Mouse (Mus musculus) right cerebral cortex, postnatal 4 days (tissue): ENCODE results near the gene Dnajc3.

ENCODE experiments used
- DNase-seq: peaks from one replicate; pipeline ENCODE4 v3.0.0-alpha.2; 2022

The Dnajc3 gene

GRCm38 (mm10) chr14:118937533-118938492 lies at the start of gene Dnajc3:
Gene Dnajc3, plus strand, starts transcription at chr14:118937976.
- peak; percentile 99 for DNase-seq

DNA sequence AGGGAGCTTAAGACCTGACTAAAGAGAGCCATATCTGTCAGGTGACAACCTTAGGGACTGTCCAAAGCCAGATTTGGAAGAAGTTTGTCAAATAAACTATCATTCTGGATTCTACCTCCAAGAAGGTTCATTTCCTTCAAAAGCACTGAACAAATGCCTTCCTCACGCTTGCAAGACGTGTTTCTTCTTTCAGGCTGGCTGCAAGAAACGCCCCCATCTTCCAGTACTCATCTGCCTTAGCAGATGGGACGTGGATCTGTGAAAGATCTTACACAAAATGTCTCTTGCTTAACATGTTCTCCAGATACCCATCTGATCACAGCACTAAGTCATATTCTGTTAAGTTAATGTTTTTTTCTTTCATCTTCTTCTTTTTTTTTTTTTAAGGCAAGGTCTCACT lies 47.7 kb upstream of the Dnajc3 start:
- no peak for DNase-seq

GRCm38 (mm10) chr14:118895228-118895627 lies 42.5 kb upstream of the Dnajc3 start:
- no peak for DNase-seq

DNA sequence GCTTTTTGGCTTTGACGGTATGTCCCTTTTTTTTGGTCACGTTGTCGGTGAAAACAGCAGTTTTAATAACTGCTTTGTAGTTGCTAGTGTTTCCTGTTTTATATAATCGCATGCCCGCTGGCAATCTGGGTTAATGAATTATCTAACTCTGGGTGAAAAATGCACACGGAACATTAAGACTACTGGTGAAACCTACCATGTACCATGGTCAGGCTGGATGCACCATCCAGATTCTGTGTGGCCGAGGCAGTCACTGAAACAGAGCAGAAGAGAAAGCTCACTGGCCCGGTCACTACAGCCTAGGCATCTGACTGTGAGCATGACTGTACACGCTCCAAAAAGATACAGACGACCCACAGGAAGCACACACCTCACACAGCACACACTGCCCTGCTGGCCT lies 42.1 kb upstream of the Dnajc3 start:
- no peak for DNase-seq

GRCm38 (mm10) chr14:118899940-118900339 lies 37.8 kb upstream of the Dnajc3 start:
- no peak for DNase-seq

- DNase-seq = no peak
Measured at GRCm38 (mm10) chr14:118900911-118901310, 36.9 kb upstream of the Dnajc3 start.

DNA sequence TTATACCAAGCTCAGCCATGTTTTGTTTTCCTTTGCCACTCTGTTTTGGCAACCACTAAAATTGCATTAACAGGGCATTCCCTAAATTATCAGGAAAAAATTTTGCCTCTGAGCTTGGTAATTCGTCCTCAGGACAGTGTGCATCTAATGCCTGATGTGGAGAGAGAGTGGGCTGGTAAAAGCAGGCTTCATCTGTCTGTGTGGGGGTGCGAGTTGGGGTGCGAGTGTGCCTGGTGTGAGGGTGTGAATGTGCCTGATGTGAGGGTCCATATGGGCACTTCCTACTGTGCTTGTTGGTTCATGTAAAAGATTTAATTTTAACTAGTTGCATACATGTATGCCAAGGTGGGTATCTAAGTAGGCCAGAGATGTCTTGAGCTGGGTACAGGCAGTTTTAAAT lies 34.4 kb upstream of the Dnajc3 start:
- no peak for DNase-seq

- no peak for DNase-seq
Measured at GRCm38 (mm10) chr14:118903867-118904562, 33.8 kb upstream of the Dnajc3 start.

DNA sequence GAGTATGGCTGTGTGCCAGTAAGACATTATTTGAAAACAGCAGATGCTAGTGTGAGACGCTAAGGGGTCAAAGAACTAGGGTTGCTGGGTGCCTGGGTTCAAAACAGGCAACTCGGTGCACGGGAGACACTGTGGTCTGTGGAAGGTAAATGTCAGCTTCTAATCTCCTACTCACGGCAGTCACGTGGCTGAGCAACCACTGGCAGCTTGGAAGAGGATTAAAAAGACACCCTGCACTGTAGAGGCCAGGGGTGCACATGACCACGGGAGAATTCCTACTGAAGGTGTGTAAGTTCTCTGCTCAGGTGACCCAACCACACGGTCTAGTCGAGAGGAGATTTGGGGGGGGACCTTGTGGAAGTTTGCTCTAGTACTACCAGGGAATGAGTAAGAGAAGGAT lies 30.2 kb upstream of the Dnajc3 start:
- DNase-seq = no peak

- DNase-seq = no peak
Measured at GRCm38 (mm10) chr14:118909872-118910271, 27.9 kb upstream of the Dnajc3 start.

GRCm38 (mm10) chr14:118910332-118911222 lies 27.2 kb upstream of the Dnajc3 start:
- peak; percentile 70 for DNase-seq

DNA sequence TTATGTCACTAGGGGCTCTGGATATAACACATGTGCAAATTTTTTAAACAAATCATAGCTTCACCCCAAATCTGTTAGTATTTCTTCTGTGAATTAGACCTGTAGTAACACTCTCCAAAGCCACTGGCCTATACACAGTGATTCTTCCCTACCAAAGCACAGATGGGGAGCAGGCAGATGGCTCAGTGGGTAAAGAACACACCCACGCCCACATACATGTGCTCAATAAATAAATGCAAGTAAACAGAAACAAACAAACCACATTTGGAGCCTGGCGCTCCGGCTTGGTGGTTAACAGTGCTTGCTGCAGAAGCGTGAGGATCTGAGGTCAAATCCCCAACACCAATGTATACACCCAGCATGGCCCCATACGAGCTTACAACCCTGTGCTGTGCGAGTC lies 26.3 kb upstream of the Dnajc3 start:
- DNase-seq = no peak

GRCm38 (mm10) chr14:118913651-118914050 lies 24.1 kb upstream of the Dnajc3 start:
- no peak for DNase-seq

GRCm38 (mm10) chr14:118919025-118919424 lies 18.8 kb upstream of the Dnajc3 start:
- DNase-seq = no peak

GRCm38 (mm10) chr14:118920654-118921053 lies 17.1 kb upstream of the Dnajc3 start:
- no peak for DNase-seq

GRCm38 (mm10) chr14:118922251-118922650 lies 15.5 kb upstream of the Dnajc3 start:
- peak; percentile 18 for DNase-seq

GRCm38 (mm10) chr14:118922667-118923184 lies 15.1 kb upstream of the Dnajc3 start:
- peak; percentile 37 for DNase-seq

DNA sequence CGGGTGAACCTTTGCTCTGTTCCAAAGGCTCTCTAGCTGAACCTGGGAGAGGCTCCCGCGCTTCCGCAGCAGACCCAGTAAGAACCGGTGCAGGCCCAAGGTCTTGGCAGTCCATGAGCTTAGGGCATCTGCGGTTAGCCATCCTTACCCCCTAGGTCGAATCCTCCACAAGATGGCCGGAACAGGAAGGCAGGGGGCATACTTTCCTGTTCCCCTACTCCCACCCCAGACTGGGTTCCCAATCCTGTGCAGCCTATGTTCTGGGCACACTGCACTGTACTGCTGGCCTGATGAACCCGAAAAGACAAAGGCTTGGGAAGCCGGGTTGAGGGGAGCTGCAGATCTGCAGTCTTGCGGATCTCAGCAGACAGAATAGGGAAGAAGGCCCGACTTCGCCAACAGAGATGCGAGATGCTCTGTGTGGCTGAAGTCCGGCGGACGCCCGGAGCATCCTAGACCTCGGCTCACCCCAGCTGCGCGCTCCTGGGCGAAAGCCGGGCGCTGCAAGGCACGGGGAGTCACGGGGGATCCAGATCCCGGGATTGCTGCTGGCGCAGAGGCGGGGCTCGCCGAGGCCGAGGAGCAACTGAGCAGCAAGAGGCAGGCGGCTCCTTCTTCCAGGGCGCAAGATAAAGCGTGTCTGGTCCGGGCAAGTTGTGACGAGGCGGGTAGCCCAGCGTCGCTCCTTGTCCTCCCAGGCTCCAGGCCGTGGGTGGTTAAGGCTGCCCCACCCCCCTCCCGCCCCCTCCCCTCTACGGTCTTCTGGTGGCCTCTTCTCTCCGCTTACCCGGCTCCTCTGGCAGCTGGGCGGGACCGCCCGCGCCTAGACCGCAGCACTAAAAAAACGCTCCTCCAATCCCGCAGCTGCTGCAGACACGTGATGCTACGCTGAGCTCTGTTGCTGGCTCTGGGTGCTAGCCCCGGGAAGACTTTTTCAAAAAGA lies 12.8 kb upstream of the Dnajc3 start, which contains the start of gene Dzip1:
Dzip1 (minus strand) TSS at position 788 of the 943 bp plus-strand sequence.
- peak; percentile 73 for DNase-seq

DNA sequence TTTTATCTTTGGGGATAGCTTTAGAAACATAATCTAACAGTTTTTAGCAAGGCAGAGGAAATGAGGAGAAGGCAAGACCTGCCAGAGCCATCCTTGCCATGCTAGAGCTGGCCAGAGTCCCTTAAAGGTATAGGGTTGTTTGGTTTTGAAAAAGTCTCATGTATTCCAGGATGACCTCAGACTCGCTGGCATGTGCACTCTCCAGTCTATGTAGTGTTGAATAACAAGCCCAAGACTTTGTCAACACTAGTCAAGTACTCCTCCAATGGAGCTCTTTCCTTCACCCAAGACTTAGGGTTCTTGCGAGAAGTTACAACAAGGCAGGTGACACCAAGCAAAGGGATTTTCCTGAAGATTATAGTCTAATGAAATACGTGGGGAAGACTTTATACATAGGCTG lies 9.2 kb upstream of the Dnajc3 start:
- DNase-seq = no peak

DNA sequence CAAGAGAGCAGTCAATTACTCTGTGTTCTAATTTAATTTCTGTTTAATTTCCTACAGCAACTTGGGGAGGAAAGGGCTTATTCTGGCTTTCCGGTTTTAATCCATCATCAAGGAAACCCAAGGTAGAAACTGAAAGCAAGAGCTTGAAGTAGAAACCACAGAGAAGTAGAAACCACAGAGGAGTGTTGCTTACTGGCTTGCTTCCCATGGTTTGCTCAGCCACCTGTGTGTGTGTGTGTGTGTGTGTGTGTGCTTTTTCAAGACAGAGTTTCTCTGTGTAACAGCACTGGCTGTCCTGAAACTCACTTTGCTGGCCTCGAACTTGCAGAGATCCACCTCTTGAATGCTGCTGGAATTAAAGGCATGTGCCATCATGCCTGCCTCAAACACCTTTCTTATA lies 8.0 kb upstream of the Dnajc3 start:
- no peak for DNase-seq

- no peak for DNase-seq
Measured at GRCm38 (mm10) chr14:118930777-118931176, 7.0 kb upstream of the Dnajc3 start.
